Mouse (Mus musculus) skeletal muscle tissue, adult 2 months (tissue): ENCODE results near the gene Nova2.

Experiments used
- DNase-seq: peaks from one replicate; pipeline ENCODE4 v3.0.0-alpha.2; 2012; ENCODE audit warnings: low read depth, low spot score

The Nova2 gene

DNA sequence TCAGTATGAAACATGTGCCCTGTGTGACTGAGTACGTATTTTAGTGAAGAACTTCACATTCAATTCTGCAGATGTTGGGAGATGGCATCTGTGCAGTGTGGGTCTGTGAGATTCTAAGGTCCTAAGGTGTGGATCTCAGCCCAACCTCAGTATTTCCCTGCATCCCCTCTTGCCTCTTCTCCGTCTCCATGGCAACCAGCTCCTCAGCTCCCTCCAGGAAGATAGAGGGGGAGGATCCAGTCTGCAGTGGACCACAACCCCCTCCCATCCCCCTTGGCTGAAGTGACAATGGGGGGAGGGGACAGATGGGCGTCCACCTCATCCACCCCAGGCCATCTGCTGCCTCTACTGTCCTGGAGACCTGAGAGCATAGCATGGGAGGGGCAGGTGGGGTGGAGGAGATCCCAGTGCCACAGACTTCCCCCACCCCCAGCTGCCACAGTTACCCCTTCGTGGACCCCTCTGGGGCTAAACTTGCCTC is 1.9 kb upstream of the Nova2 start:
- no peak for DNase-seq

DNA sequence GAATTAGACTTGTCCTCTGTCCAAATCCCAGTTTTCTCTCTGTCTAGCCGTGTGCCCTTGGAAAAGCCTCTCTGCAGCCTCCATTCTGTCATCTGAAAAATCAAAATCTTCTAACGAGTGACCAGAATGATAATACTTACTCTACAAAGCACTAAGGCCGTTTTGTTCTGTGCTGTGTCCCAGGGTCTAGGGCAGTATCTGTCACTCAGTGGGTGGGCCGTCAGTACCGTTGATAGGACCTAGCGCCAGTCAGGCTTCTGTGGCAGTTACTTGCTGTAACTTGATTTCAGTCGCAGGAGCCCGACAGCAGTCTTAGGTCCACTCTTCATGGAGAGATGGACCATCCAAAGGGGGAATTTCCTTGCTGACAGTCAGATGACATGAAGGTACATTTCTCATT is 1.4 kb upstream of the Nova2 start:
- DNase-seq, result no peak

DNA sequence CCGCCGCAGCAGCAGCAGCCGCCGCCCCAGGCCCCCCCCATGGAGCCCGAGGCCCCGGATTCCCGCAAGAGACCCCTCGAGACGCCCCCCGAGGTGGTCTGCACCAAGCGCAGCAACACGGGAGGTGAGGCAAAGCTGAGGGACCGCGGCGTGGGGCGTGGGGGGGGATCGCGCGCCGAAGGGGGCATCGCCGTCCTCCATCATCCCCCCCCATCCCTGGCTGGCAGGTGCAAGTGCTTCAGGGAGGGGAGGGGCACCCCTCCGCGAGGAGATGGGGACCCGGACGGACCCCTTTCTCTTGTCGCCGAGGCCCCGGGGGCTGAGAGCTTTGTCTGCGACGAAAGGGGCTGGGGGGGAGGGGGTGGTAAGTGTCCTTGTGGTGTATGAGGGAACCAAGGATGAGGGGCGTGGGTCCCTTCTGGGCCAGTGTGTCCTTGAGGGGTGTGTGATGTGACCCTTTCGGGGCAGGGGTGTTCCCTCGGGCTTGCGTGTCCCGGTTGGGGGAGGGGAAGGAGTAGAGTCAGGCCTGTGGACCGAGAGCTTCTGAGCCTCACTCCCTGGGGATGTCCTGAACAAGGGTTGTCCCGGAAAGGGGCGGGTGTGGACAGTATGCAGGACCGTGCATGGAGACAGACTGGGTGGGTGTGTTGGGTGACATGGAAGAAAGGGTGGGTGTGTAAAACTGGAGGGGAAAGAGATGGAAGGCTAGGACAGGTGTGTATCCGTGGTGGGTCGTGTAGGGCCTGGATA is 528 bp downstream of the Nova2 start:
- DNase-seq, result no peak

DNA sequence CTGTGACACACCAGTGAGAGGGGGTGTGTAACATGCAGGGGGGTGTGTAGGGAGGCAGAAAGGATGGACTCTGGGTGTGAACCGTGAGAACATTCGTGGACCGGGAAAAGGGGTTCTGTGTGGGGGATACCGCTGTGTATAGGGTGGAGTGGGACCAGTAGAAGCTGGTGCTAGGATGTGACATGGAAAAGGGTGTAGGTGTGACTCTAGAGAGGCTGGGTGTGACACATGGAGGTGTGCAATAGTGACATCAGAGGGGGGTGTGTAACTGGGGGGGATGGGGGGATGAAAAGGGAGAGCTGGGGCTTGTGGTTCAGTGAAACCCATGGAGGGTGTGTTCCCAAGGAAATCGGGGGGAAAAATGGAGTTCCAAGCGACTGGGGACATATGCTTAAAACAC is 1.2 kb downstream of the Nova2 start:
- DNase-seq, result no peak

DNA sequence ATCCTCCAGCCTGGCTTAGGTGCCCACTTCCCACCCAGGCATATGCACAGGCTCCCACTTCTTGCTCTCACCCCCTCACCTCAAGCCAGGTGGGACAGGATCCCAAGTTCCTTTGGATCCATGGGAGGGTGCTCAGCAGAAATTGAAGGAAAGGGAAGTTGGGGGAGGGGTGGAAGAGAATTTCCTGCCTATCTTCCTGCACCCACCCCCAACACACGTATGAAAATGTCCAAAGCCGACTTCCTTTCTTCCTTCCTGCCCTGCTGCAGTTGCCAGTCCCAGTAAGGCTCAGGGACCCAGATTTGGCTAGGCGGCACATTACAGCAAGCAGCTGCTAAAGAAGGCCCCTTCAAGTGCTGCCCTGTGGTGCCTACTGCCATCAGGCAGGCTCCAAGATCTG is 2.1 kb downstream of the Nova2 start:
- peak; percentile 14 for DNase-seq

DNA sequence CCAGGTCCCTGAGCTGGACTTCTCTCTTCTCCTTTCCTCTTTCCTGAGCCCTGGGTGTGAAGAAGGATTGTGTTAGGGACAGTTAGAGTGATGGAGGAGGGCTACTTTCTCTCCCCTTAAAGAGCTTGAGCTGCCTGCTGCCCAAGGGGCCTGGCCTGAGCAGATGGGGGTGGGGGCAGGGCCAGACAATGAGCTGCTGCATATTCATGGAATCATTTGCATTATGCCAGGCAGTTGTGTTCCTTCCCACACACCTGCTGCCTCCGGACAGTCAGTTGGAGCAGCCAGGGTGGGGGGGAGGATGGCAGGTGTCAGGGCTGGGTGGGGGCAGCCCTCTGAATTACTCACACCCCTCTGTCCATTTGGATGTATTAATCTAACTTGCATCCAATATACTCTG is 16.7 kb downstream of the Nova2 start:
- no peak for DNase-seq

DNA sequence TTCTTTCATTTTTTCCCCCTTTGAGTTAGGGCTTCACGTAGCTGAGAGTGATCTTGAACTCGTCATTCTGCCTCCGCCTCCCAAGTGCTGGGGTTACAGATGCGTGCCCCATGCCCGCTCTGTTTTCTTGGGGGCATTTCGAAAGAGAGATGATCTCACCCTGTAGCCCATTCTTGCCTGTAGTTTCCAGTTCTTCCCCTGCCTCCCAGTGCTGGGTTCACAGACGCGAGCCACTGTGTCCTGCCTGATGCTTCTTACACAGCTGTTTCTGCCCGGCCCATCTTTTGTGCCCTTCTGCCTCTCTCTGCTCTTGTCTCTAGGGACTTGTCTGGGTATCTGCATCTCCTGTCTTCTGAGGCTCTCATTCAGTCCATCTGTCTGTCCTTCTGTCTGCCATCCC is 17.1 kb downstream of the Nova2 start:
- no peak for DNase-seq

DNA sequence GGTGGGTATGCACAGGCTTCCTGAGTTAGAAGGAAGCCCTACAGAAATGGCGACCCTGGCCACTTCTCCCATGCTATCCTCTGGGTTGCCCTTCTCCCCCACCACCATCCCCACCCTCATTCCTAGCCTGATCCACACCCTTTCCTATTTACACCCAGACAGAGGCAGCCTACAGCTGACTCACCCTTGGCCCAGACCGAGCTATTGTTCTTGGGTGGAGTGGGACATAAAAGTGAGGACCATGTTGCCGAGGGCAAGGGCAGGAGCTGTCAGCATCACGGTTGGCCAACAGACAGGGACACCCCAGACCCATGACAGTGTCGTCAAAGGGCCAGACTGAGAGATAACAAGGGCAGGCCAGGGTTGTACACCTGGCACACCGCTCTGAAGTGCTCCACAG is 22.5 kb downstream of the Nova2 start:
- DNase-seq, result peak; percentile 26

DNA sequence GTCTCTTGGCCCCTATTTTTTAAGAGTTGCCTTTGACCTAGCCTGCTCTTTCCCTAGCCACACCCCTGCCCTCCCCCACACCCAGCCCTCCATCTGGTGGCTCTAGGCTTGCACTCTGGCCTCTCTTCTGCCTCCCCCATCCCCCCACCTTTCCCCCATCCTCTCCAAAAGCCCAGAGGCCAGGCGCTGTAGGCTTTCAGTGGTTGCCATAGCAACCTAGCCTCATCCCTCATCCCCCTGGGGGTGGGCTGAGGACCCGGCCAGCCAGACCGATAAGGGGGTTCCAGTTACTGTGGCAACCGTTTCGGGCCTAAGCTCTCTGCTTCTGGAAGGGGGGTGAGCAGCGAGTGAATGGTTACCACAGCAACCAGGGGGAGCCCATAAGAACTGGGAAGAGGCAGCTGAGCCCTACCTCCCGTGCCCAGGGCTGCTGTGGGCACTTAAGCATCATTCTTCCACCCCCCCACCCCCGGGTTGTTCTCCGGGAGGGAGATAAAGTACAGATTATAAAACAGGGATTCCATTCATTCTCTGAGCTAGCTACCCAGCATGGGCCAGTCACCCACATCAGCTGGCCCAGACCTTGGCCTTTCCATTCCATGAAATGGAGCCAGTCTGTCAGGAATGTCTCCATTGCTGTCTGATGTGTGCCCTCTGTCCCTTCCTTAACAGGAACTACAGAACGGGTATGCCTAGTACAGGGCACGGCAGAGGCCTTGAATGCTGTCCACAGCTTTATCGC is 24.3 kb downstream of the Nova2 start:
- DNase-seq, result no peak

DNA sequence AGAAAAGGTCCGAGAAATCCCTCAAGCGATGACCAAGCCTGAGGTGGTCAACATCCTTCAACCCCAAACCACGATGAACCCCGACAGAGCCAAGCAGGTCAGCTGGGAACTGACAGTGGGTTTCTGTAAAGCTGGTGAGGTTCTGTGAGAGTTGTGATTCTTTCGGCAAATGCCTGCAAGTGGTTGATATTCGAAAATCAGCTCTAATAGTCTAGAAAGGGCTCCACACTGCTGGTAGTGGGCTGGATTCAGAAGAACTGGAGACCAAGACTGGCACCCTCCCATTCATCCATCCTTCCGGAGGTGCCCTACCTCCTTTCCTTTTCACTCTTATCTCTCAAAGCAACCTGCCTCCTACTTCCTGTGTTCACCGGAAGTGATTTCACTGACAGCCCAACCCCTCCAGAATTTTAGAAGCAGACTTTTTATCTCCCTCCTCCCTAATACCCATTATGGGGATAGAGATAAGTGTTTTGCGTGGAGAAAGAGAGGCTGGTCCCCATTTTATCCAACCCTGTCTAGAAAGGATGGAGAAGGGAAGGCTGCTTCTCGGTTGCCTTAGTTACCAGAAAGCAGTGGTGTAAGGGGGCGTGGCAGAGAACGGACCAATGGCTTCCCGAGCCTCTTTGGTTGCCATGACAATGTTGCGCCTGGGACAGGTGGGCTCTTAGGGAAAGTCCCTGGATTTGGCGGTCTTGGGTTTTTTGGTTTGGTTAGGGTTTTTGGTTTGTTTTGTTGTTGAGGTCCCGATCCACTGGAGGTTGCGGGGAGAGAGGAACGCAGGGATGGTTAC is 25.0 kb downstream of the Nova2 start:
- no peak for DNase-seq

DNA sequence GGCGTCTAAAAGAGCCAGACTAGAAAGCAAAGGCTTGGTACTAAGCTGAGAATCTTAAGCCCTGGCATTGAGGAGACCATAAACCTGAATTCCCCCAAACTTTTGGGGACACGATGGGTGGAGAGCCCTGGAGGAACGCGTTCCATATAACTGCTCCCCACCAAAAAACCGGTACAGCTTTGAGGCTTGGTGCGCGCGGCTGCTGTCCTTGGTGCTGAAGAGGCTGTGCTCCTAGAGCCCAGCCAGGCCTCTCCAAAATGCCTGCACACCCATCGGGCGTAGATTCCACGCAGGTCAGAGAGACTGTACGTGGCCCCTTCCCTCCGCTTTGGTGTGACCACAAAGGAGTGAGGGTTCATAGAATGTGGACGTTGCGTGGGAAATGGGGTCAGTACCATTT is 25.7 kb downstream of the Nova2 start:
- DNase-seq, result no peak

DNA sequence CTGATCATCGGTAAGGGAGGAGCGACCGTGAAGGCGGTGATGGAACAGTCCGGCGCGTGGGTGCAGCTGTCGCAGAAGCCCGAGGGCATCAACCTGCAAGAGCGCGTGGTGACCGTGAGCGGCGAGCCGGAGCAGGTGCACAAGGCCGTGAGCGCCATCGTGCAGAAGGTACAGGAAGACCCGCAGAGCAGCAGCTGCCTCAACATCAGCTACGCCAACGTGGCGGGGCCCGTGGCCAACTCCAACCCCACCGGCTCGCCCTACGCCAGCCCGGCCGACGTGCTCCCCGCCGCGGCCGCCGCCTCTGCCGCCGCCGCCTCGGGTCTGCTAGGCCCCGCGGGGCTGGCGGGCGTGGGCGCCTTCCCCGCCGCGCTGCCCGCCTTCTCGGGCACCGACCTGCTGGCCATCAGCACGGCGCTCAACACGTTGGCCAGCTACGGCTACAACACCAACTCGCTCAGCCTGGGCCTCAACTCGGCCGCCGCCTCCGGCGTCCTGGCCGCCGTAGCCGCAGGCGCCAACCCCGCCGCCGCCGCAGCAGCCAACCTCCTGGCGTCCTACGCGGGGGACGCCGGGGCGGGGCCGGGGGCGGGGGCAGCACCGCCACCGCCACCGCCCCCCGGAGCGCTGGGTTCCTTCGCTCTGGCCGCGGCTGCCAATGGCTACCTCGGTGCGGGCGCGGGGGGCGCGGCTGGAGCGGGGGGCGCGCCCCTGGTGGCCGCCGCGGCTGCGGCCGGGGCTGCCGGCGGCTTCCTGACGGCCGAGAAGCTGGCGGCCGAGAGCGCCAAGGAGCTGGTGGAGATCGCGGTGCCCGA is 32.1 kb downstream of the Nova2 start:
- DNase-seq, result peak; percentile 9

DNA sequence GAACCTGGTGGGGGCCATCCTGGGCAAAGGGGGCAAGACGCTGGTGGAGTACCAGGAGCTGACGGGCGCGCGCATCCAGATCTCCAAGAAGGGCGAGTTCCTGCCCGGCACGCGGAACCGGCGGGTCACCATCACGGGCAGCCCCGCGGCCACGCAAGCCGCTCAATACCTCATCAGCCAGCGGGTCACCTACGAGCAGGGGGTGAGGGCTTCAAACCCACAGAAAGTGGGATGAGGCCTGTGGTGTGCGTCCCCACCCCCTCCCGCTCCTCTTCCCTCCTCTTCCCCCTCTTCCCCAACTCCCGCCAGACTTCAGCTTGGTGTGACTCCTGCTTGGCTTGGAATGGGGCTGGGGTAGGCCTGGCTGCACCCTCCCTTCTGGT is 32.7 kb downstream of the Nova2 start:
- no peak for DNase-seq

DNA sequence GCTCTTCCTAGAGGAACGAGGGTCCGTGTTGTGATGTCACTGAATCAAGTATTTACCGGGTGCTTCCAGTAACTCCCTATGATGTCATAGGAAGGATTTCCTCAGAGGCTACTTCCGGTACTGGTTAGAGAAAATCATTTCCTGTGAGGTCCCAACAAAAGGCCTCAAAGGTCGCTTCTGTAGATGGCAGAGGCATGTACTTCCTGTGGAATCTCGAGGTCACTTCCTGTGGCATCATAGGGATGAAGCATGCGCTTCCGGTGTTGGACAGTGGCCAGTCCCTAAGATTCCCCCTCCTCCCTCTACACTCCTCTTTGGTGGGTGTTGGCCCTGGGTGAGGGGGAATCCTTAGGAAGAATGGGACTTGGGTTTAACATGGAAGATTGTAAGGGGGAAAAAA is 33.8 kb downstream of the Nova2 start:
- DNase-seq, result peak; percentile 20

DNA sequence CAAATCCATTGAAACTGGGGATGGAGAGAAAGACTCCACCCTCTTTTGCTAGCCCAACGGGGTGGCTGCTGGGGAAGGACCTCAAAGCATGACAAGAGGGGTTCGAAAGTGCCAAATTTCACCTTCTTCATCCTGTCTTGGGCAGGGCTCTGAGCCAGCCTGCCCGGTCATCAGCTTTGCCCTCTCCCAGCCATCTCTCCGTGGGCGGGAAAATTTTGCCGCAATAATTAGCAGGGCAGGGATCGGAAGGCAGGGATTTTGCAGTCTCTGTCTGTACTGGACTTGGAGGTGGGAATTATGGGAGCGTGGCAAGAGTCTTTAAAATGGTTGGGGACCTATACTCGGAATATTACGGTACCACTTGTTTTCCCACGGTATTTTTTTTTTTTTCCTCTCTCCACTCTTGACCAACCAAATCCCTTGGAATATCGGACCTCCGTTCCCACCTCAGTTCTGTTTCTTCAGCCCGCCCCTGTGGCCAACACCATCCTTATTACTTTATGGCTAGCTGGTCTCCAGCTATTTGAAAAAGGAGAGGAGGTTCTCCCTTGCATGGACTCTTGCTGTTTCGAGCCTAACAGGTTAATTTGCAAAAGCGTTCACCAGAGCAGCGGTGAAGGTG is 36.6 kb downstream of the Nova2 start:
- no peak for DNase-seq

DNA sequence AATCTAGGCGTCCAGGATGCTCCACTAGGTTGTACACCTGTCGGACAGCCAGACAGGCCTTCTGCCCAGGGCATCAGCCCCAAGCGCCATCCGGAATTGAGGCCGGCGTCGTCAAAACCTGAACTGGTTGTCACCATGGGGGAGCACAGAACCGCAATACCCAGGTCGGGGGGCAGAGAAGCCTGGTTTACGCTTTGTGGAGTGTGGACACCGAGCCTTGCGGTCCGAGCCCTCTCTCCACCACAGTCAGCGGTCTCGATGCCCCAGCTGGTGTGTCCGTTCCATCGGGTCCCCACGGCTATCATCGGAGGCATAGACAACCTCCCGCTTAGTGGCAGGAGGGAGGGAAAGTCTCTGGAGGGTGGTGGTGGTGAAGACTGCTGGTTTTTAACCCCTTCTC is 37.1 kb downstream of the Nova2 start:
- DNase-seq, result no peak

DNA sequence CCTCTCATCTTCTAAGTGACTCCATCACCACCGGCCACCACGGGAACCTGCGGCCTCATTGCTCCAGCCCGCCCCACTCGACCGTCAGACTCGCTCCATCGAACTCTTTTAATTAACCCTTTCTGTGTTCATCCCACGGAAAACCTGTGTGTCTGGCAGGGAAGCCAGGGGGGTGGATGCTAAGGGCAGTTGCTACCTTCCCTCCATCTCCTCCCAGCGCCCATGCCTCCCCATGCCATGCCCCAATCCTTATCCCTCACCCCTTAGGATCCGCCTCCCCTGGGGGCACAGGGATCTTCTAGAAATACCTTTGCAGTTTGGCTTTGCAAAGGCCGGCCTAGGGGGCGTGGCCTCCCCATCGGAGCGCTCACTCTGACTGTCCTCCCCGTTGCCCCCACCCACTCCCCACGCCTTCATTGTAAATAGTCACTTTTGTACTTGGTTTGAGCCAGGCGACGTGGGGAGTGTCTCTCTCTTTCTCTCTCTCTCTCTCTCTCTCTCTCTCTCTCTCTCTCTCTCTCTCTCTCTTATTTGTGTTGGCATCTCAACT is 37.7 kb downstream of the Nova2 start:
- no peak for DNase-seq

DNA sequence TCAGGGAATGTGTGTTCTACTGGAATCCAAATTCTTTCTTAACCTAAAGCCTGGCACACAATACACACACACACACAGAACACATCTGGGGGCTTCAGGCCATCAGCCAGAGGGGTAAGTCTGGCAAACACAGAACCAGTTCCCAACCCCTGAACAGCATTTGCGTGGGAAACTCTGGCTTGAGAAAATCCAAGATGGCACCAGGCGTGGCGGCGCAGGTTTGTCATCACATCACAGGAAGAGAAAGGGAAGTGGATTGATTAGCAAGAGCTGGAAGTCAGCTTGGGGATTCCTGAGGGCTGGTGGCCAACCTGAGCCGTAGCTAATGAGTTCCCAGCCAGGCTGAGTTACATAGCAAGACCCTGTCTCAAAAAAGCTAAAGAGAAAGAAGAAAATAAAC is 39.6 kb downstream of the Nova2 start:
- no peak for DNase-seq

DNA sequence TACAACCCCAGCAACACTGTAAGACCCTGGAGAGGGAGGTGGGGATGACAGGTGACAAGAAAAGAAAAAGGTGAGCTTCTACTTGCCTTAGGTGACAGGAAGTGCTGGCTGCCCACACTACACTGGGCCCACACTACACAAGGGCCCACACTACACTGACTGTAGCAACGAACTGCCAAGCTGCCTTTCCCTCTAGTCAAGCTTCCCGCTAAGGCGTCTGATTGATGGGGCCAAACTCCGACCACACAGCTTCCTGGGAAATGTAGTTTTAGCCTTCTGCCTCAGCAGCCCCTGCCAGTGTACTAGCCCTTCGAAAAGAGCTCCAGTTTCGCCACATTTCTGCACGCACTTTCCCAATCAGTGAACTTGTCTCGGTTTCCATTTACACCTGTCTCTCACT is 41.9 kb downstream of the Nova2 start:
- DNase-seq, result no peak

DNA sequence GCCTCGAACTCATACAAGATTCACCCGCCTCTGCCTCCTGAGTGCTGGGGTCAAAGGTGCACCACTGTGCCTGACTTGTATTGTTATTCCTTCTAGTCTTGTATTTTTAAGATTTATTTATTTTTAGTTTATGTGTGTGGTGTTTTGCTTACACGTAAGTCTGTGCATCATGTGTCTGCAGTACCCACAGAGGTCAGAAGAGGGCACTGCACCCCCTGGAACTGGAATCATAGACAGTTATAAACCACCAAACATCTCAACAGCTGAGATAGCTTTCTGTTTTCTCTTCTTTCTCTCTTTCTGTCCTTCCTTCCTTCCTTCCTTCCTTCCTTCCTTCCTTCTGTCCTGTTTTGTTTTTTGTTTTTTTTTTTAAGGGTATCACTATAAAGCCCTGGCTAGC is 45.3 kb downstream of the Nova2 start:
- no peak for DNase-seq

DNA sequence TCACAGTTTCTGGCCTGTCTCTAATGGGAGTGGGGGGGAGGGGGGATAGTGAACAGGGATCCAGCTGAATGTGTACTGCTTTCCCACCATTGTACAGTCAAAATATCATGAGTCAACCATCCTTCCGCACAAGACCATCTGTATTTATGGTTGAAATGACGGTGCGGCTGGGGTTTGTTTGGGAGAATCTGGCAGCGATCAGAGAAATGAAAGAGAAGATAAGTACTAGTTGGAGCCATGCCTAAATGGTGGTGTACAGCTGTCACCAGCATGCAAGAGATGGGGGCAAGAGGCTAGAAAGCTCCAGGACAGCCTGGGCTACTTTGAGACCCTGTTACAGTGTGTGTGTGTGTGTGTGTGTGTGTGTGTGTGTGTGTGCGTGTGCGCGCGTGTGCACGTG is 52.7 kb downstream of the Nova2 start:
- no peak for DNase-seq
